Mouse (Mus musculus) lung, postnatal 14 days (tissue): ENCODE measurements around the gene Bmp2k.
"Not testable (repeated sequence)": the region's sequence is repeated elsewhere in the genome, so short reads cannot be mapped to it uniquely, and the experiment has no call there.

Experiments
- DNase-seq: peaks from one replicate; pipeline ENCODE4 v3.0.0; 2021

Bmp2k gene

DNA sequence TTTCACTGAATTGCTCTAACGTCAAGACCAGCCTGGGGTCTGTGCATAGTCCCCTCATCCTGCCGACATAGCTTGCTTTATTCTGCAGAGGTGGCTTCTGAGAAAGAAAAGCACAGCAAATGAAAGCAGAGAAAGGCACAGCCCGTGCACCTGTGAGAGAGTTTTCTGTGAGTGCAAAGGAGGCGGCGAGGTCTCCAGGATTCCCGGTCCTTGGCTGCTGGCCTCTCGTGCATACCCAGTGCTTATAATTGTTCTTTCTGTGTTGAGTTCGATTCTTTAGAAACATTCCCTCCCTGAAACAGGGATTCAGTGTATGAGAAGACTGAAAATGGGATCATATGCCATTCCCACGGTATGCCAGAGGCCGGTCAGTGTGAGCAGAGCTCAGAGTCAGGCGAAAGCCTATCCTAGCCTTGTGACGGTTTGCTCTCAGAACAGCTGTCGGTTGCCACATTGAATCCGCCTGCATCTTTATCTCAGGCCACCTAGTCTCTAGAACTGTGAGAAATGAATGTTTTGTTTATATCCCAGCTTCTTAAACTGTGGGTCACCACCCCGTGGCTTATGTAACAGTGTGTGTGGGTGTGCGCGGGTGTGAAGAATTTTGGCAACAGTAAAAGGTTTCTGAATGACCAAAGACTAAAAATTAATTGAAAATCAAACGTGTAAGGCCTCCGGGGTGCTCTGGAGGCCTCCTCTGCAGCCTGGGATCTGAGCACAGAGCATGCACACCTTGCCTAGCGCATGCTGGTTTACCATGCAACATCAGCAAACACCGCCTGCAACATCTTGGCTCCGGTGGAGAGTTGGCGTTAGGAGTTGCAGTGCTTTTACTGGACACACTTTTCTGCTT is 6.9 kb downstream of the Bmp2k start:
- no peak for DNase-seq

DNA sequence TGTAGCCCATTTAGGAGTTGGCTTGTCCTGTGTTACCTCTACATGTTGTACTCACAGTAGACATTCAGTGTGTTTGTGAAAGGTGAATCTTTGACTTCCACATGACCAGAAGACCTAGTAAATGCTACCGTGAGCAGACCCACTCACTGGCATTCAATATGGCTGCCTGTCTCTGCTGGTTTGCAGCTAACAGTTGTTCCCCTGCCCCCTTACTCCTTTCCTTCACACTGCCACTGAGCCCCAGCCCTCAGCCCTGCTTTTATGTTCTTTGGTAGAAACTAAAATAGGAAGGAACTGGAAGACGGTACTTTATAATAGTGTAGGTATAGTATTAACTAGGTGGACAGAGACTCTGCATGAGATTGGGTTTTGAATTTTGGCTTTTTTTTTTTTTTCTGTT is 8.4 kb downstream of the Bmp2k start:
- no peak for DNase-seq

DNA sequence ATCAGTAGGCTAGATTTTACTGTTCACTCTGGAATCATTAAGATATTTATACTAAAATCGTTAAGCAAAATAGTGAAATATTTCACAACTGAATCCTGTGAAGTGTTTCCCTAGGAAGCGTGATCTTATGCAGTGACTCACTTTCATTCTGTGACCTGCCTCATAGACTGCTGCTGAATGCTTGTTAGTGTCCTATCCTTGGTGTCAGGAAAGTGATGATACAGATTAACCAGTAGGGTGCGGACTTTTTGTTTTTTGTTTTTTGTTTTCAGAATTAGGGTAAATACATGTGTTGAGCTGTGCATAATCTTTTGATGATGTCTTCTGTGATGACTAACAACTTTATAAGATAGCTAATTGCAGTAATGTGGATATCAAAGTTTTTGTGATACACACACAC is 9.4 kb downstream of the Bmp2k start:
- DNase-seq, result no peak

GRCm38 (mm10) chr5:97007496-97007895 is 10.0 kb downstream of the Bmp2k start:
- DNase-seq, result no peak

DNA sequence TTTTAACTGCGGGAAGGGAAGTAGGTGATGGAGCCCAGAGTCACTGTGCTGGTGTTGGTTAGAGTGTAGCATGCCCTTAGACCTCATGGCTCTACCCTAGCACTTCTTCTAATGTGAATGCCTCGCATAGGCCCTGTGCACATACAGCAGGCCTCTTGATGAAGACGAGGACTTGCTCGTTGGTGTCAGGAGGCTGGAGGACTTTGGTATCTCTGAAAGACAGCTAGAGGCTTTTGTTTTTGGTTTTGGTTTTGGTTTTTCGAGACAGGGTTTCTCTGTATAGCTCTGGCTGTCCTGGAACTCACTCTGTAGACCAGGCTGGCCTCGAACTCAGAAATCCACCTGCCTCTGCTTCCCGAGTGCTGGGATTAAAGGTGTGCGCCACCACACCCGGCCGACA is 11.7 kb downstream of the Bmp2k start:
- DNase-seq, result not testable (repeated sequence)

GRCm38 (mm10) chr5:97009601-97010335 is 12.3 kb downstream of the Bmp2k start:
- DNase-seq, result no peak

DNA sequence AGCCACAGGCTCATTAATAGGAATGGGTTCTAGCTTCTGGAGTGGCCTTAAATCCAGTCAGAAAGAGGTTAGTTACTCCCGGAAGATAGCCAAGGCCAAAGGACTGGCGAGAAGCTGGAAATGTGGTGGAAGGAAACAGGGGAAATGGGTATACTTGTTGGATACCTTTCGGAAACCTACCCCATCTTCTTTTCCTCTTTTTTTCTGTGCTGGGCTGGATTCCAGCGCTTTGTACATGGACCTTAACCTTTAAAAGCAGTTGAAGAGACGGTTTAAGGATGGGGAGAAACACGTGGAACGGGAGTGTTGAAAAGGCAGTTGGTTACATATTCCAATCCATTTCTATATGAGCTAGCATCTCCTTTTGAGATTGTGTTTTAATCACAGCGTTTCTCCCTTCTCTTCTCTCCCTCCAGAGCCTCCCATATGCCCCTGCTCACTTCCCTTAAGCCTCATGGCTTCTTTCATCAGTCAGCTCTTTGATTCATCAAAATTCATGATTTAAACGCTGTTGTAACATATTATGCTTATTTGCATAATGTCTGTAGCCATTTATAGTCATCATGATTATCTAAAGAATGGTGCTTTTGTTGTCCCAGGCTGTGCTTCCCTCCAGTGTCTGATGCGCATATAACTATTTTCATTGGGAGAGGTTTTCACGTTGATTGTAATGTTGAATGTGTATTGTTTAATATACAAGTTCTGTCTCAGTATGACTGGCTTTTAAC is 18.5 kb downstream of the Bmp2k start:
- no peak for DNase-seq

- DNase-seq, result no peak
Observed at GRCm38 (mm10) chr5:97016842-97017577, 19.5 kb downstream of the Bmp2k start.

GRCm38 (mm10) chr5:97022305-97023278 is 25.1 kb downstream of the Bmp2k start:
- DNase-seq, result no peak

DNA sequence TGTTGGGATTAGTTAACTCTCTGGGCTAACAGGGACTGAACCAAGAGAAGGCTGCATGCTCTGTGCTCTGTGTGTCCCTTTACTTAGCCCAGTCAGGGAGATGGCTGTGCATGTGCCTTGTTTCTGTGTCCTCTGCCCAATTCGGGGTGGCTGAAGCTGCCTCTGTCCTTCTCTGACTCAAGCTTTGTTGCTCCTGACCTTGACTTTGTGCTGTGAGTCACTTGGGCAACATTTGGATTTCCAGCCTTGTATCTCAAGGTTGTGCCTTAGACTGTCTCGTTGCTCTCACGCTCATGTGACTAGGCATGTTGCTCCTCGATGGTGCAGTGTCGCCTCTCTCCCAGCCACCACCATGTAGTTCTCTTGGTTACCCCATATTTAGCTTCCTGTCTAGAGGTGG is 27.3 kb downstream of the Bmp2k start:
- DNase-seq, result no peak

DNA sequence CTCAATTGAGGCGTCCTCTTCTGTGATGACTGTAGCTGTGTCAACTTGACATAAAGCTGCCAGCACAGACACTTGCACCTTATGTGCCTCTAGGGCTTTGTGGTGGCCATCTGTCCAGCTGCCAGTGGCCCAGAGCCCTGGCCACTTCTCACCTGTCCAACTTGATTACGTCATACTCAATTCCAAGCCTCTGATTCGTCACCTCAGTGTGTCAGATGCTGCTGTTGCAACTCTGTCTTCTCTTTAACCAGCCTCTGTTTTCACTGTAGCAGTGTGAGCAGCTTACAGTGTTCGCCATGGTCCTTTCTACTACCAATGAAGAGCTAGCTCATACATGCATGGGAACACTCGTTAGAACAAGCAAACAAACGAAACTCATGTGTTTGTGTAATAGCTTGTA is 28.2 kb downstream of the Bmp2k start:
- no peak for DNase-seq

GRCm38 (mm10) chr5:97028004-97028403 is 30.5 kb downstream of the Bmp2k start:
- no peak for DNase-seq

- DNase-seq, result not testable (repeated sequence)
Observed at GRCm38 (mm10) chr5:97028840-97029239, 31.4 kb downstream of the Bmp2k start.

- no peak for DNase-seq
Observed at GRCm38 (mm10) chr5:97031771-97032170, 34.3 kb downstream of the Bmp2k start.

DNA sequence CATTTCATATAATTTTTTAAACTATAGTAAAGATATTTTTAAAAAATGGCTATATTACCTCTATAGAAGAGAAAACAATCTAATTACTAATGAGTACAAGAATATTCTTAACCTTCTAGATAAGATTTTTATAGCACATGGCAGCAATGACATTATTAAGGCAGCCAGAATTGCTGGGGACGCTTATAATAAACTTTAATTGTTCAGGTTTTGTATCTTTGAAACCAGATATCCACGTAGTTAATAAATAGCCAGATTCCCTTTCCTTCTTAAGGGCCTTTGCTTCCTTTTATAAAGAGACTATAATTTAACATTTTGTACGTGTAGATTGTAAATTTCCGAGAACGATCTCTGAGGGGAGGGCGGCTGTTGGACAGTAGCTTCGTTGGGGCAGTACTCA is 47.8 kb downstream of the Bmp2k start:
- DNase-seq, result no peak

DNA sequence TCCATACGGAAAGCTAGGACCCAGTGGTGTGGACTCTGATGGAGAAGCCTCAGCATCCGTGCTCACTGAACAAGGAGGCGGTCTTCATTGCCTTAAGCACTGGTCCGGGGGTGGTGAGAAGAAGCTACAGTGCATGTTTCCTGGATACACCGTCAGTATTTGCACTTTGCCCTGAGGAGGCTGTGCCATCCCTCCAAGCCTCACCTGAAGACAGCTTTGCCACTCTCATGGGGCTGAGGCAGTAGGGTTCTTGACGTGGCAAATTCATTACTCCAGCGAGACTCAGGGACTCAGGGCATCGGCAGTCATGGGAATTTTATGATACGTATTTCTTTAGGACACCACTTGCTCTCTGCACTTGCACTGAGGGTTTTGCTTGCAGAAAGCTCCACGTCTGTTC is 49.2 kb downstream of the Bmp2k start:
- no peak for DNase-seq

- DNase-seq, result no peak
Observed at GRCm38 (mm10) chr5:97048905-97049304, 51.4 kb downstream of the Bmp2k start.

- DNase-seq, result no peak
Observed at GRCm38 (mm10) chr5:97054166-97054565, 56.7 kb downstream of the Bmp2k start.

GRCm38 (mm10) chr5:97054801-97055200 is 57.3 kb downstream of the Bmp2k start:
- DNase-seq, result no peak

DNA sequence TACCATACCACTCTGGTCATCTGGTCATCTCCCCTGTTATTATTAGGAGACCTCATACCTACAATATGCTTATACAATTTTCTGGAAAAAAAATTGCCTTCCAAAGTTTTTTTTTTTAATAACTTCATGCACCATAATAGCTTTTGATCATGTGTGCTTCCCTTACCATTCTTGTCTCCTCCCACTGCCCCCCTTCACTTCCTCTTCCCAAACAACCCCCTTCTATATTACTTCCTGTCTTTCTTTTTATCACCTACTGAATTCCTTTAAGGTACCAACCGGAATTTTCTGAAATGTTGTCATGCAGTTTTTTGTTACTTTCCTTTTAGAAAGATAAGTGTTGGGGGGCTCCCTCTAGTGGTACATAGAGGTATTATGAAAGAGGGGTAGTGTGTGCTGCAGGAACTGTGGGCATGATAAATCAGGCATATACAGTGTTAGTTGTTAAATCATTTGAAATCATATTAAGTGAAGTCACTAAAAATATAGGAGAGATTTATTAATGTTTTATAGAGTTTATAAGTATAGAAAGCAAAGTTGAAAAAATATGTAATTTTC is 58.1 kb downstream of the Bmp2k start:
- DNase-seq, result peak; percentile 61

DNA sequence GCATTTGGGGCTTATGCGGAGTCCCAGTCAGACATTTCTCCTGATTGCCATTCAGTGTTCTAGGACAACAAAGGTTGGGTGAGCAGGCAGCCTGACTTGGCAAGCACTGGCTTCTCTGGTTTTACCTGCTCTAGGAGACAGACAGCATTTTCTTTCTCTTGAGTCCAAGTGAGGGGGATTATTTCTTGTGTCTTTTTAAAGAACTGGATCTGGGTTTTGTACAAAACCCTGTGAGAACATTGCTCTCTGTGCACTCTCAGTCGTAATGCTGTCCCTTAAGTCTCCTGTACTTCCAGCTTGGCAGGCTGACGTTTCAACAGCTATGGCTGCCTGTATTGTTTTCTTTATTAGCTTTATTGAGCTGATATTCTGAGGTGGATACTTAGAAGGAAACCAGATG is 58.9 kb downstream of the Bmp2k start:
- no peak for DNase-seq
